In the genomic region with DNA sequence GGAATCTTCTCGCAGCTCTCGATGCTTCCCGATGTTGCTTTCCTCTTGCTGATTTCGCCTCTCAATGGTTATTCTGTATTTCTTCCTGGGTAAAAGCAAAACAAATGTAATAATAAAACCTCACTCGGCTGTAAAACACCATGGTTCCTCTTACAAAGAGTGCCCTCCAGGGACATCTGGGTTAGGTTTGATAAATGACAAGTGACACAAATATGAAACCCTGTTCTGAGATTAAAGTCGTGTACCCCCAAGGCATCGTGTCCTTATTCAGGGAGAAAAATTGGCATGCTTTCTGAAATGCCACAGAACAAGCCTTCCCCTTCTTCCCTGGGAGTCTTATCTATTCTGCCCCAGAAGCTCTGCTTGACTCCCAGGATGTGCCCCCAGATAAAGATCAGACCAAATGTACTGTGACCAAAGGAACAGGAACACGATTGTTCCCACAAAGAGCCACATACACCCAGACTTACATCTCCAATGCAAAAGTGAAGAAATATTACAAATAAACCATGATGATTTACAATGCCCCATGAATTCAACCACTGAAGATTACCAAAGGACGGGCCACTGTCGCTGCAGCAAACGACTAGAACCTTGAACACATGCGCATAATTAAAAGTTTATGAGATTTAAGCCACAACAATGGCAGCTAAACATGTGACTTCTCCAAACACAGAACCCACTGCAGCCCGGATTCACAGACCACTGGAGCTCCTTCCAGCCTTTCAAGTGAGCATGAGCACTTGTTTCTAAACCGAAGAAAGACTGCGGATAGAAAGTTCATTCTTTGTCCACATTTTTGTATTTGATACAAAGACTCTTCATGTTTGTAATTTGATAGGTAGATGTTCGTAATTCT, we compare ENCODE assay signal across 19 mouse cellular contexts.
A peak's percentile ranks its signal among the peaks of the same experiment; 100 is the strongest.
DNase-seq lines count a peak whose midpoint lies in the region; ATAC-seq lines count a peak whose summit lies in the region.
"Had no signal": no experiment of that assay in that cellular context is flagged by ENCODE, and none has a peak within 500 bp of the region (broad histone marks: within the 10 kb centered on the region; RNA-seq: fewer than 3 reads in every experiment).

No protein-coding gene starts in this region.

- no peak overlapping the region for H3K4me2 ChIP-seq in embryonic facial prominence, embryonic 11.5 days (ENCODE audit: low read depth, low read length)
- H3K4me2 ChIP-seq in embryonic facial prominence, embryonic 13.5 days: peak overlapping the region; percentile 17; the same call in 1 of the 2 replicates
- H3K4me2 ChIP-seq in midbrain, embryonic 13.5 days (replicated peaks): no peak overlapping the region
- H3K4me2 ChIP-seq in neural tube, embryonic 15.5 days: peak overlapping the region; percentile 9; the same call in 1 of the 2 replicates
- H3K4me2 ChIP-seq: heart, embryonic 15.5 days had no signal

- no peaks in the 10 kb centered on the region for H3K36me3 ChIP-seq in embryonic facial prominence, embryonic 11.5 days (replicated peaks; ENCODE audit: control insufficient read depth, insufficient read depth, low read depth, low read length)
- H3K36me3 ChIP-seq in embryonic facial prominence, embryonic 10.5 days (replicated peaks): no peaks in the 10 kb centered on the region
- no peaks in the 10 kb centered on the region for H3K36me3 ChIP-seq in embryonic facial prominence, embryonic 13.5 days
- no peaks in the 10 kb centered on the region for H3K36me3 ChIP-seq in midbrain, embryonic 13.5 days
- no peaks in the 10 kb centered on the region for H3K36me3 ChIP-seq in neural tube, embryonic 15.5 days
- H3K36me3 ChIP-seq: heart, embryonic 15.5 days had no signal

- H3K9me3 ChIP-seq in embryonic facial prominence, embryonic 11.5 days (replicated peaks; ENCODE audit: control insufficient read depth, low read length): no peaks in the 10 kb centered on the region
- H3K9me3 ChIP-seq in embryonic facial prominence, embryonic 10.5 days: no peaks in the 10 kb centered on the region
- no peaks in the 10 kb centered on the region for H3K9me3 ChIP-seq in embryonic facial prominence, embryonic 13.5 days
- H3K9me3 ChIP-seq in midbrain, embryonic 13.5 days: no peaks in the 10 kb centered on the region
- no peaks in the 10 kb centered on the region for H3K9me3 ChIP-seq in neural tube, embryonic 15.5 days (replicated peaks)
- H3K9me3 ChIP-seq: heart, embryonic 15.5 days had no signal

- H3K4me1 ChIP-seq in embryonic facial prominence, embryonic 11.5 days (ENCODE audit: control insufficient read depth, insufficient read depth, low read length): no peaks in the 10 kb centered on the region
- H3K4me1 ChIP-seq in embryonic facial prominence, embryonic 10.5 days: peaks cover 19% of the 10 kb centered on the region
- peaks cover 23% of the 10 kb centered on the region for H3K4me1 ChIP-seq in embryonic facial prominence, embryonic 13.5 days
- H3K4me1 ChIP-seq in midbrain, embryonic 13.5 days (replicated peaks): peaks cover 3% of the 10 kb centered on the region; the same call in 1 of the 2 replicates
- H3K4me1 ChIP-seq in neural tube, embryonic 15.5 days: 0 out of 2 replicates have a peak, but pooled peaks cover 7% of the 10 kb centered on the region
- H3K4me1 ChIP-seq: heart, embryonic 15.5 days had no signal

- no peak overlapping the region for H3K27ac ChIP-seq in embryonic facial prominence, embryonic 11.5 days (replicated peaks; ENCODE audit: low read depth, low read length)
- H3K27ac ChIP-seq in embryonic facial prominence, embryonic 10.5 days (replicated peaks): no peak overlapping the region
- H3K27ac ChIP-seq in embryonic facial prominence, embryonic 13.5 days: no peak overlapping the region
- H3K27ac ChIP-seq in midbrain, embryonic 13.5 days: no peak overlapping the region
- no peak overlapping the region for H3K27ac ChIP-seq in neural tube, embryonic 15.5 days (replicated peaks)
- H3K27ac ChIP-seq: heart, embryonic 15.5 days had no signal

- DNase-seq in embryonic facial prominence, embryonic 11.5 days (ENCODE audit: low spot score): peak; percentile 33
- DNase-seq in embryonic facial prominence, embryonic 10.5 days (ENCODE audit: low spot score): no peak
- no peak for DNase-seq in right cerebral cortex, adult 18-20 months
- DNase-seq in right cerebral cortex, postnatal 36 days (ENCODE audit: low spot score in 2 of 2): no peak
- DNase-seq: cerebellum, adult 9-11 months; heart, adult 18-20 months; kidney, adult 9 months; kidney, postnatal 4 days; layer of hippocampus, postnatal 36 days; left cerebral cortex, postnatal 4 days; lung, adult 18-20 months; lung, postnatal 4 days; right cerebral cortex, postnatal 4 days; thymus, postnatal 36 days had no signal

- no peak overlapping the region for H3K9ac ChIP-seq in embryonic facial prominence, embryonic 11.5 days (replicated peaks; ENCODE audit: low read length)
- no peak overlapping the region for H3K9ac ChIP-seq in embryonic facial prominence, embryonic 13.5 days
- no peak overlapping the region for H3K9ac ChIP-seq in midbrain, embryonic 13.5 days (replicated peaks)
- no peak overlapping the region for H3K9ac ChIP-seq in neural tube, embryonic 15.5 days (replicated peaks)
- H3K9ac ChIP-seq: heart, embryonic 15.5 days had no signal

- ATAC-seq in embryonic facial prominence, embryonic 11.5 days (replicated peaks; ENCODE audit: insufficient number of reproducible peaks, low FRiP score, low TSS enrichment, low read depth): no peak
- no peak for ATAC-seq in embryonic facial prominence, embryonic 13.5 days (ENCODE audit: insufficient number of reproducible peaks, insufficient read depth, low FRiP score, low TSS enrichment, low read depth)
- ATAC-seq in midbrain, embryonic 13.5 days: peak; percentile 63
- no peak for ATAC-seq in neural tube, embryonic 15.5 days (ENCODE audit: low FRiP score)

- no peak overlapping the region for H3K4me3 ChIP-seq in embryonic facial prominence, embryonic 11.5 days (ENCODE audit: low read depth, low read length)
- H3K4me3 ChIP-seq in embryonic facial prominence, embryonic 10.5 days: no peak overlapping the region
- no peak overlapping the region for H3K4me3 ChIP-seq in embryonic facial prominence, embryonic 13.5 days
- no peak overlapping the region for H3K4me3 ChIP-seq in midbrain, embryonic 13.5 days (replicated peaks)
- no peak overlapping the region for H3K4me3 ChIP-seq in neural tube, embryonic 15.5 days (replicated peaks)
- H3K4me3 ChIP-seq: heart, embryonic 15.5 days had no signal

- H3K27me3 ChIP-seq in embryonic facial prominence, embryonic 11.5 days (ENCODE audit: control insufficient read depth, insufficient read depth, low read length): no peaks in the 10 kb centered on the region
- no peaks in the 10 kb centered on the region for H3K27me3 ChIP-seq in embryonic facial prominence, embryonic 10.5 days (replicated peaks; ENCODE audit: low read depth, poor library complexity, severe bottlenecking)
- H3K27me3 ChIP-seq in embryonic facial prominence, embryonic 13.5 days: no peaks in the 10 kb centered on the region
- H3K27me3 ChIP-seq in midbrain, embryonic 13.5 days: no peaks in the 10 kb centered on the region
- no peaks in the 10 kb centered on the region for H3K27me3 ChIP-seq in neural tube, embryonic 15.5 days (replicated peaks)
- H3K27me3 ChIP-seq: CH12.LX; heart, embryonic 15.5 days had no signal

- 51% methylated on average over 16 of the region's 16 CpGs for whole genome bisulfite sequencing in embryonic facial prominence, embryonic 11.5 days
- WGBS in embryonic facial prominence, embryonic 10.5 days: 60% methylated on average over 16 of the region's 16 CpGs
- 33% methylated on average over 16 of the region's 16 CpGs for WGBS in embryonic facial prominence, embryonic 13.5 days
- WGBS in midbrain, embryonic 13.5 days: 59% methylated on average over 16 of the region's 16 CpGs
- 52% methylated on average over 16 of the region's 16 CpGs for WGBS in neural tube, embryonic 15.5 days

Comparison
In these comparisons a context has a peak if more than half of its experiments do, and no peak if none do; other contexts are left out.
1. H3K4me2 ChIP-seq: peak in embryonic facial prominence, embryonic 13.5 days (single experiment) and neural tube, embryonic 15.5 days (single experiment); none in embryonic facial prominence, embryonic 11.5 days (single experiment) and midbrain, embryonic 13.5 days (single experiment).